Mouse (Mus musculus) E14TG2a.4 (cell line): ENCODE data around the gene Hist4h4.

Source experiments
- H3K27me3 ChIP-seq: 2 replicates; pipeline ENCODE4 v1.6.1; 2014; ENCODE audit warnings: low read length, control low read depth; ENCODE audit not compliant: insufficient read depth
- H3K36me3 ChIP-seq: 2 replicates; pipeline ENCODE4 v1.6.1; 2014; ENCODE audit warnings: low read length, control low read depth; ENCODE audit not compliant: insufficient read depth
- H3K4me1 ChIP-seq: replicated peaks from 2 replicates; pipeline ENCODE4 v1.6.1; 2014; ENCODE audit warnings: low read depth, low read length, control low read depth
- H3K4me3 ChIP-seq: replicated peaks from 2 replicates; pipeline ENCODE4 v1.5.1; 2014; ENCODE audit warnings: mild to moderate bottlenecking, low read length
- H3K9me3 ChIP-seq: 2 replicates; pipeline ENCODE4 v1.6.1; 2014; ENCODE audit warnings: low read length, control low read depth
- CTCF ChIP-seq: conservative IDR thresholded peaks from 2 replicates; pipeline ENCODE4 v1.5.1; 2014; ENCODE audit warnings: low read length
- NANOG ChIP-seq: IDR thresholded peaks from 2 replicates; pipeline ENCODE4 v1.6.1; 2014; ENCODE audit warnings: borderline replicate concordance, low read length, mixed read lengths
- POU5F1 ChIP-seq: IDR thresholded peaks from 2 replicates; pipeline ENCODE4 v1.6.1; 2014; ENCODE audit warnings: low read length, borderline replicate concordance

The Hist4h4 gene

GRCm38 (mm10) chr6:136845706-136846480 is 41.7 kb upstream of the Hist4h4 start:
- H3K27me3 ChIP-seq = no peaks in the 10 kb centered on the region
- no peaks in the 10 kb centered on the region for H3K9me3 ChIP-seq
- H3K36me3 ChIP-seq = no peaks in the 10 kb centered on the region
- TF ChIP-seq CTCF (no peak), NANOG (no peak), POU5F1 (no peak)
- H3K4me3 ChIP-seq = no peak overlapping the region
- peaks cover 6% of the 10 kb centered on the region for H3K4me1 ChIP-seq

GRCm38 (mm10) chr6:136844903-136845302 is 40.7 kb upstream of the Hist4h4 start:
- Histone ChIP-seq H3K36me3 (no peaks in the 10 kb centered on the region), H3K4me1 (peaks cover 6% of the 10 kb centered on the region), H3K9me3 (no peaks in the 10 kb centered on the region), H3K27me3 (no peaks in the 10 kb centered on the region), H3K4me3 (no peak overlapping the region)
- TF ChIP-seq POU5F1 = no peak
- no peak for TF ChIP-seq CTCF
- no peak for TF ChIP-seq NANOG

- Histone ChIP-seq H3K4me1 (peaks cover 2% of the 10 kb centered on the region), H3K4me3 (no peak overlapping the region), H3K36me3 (no peaks in the 10 kb centered on the region), H3K27me3 (0 out of 2 replicates have a peak, but pooled peaks cover 2% of the 10 kb centered on the region), H3K9me3 (no peaks in the 10 kb centered on the region)
- no peak for TF ChIP-seq POU5F1
- TF ChIP-seq CTCF = no peak
- TF ChIP-seq NANOG = no peak
These were observed 33.1 kb upstream of the Hist4h4 start for GRCm38 (mm10) chr6:136837323-136837722.

GRCm38 (mm10) chr6:136835352-136835751 is 31.1 kb upstream of the Hist4h4 start, which contains the start of gene Smco3:
Gene Smco3 (minus strand): TSS chr6:136835452.
- no peaks in the 10 kb centered on the region for H3K9me3 ChIP-seq
- 0 out of 2 replicates have a peak, but pooled peaks cover 2% of the 10 kb centered on the region for H3K27me3 ChIP-seq
- H3K4me1 ChIP-seq = no peaks in the 10 kb centered on the region
- H3K36me3 ChIP-seq = no peaks in the 10 kb centered on the region
- H3K4me3 ChIP-seq = no peak within 1 kb of the TSS
- TF ChIP-seq NANOG = no peak
- TF ChIP-seq POU5F1 = no peak
- TF ChIP-seq CTCF = no peak

- peaks cover 4% of the 10 kb centered on the region for H3K4me1 ChIP-seq
- H3K27me3 ChIP-seq = 0 out of 2 replicates have a peak, but pooled peaks cover 2% of the 10 kb centered on the region
- H3K9me3 ChIP-seq = no peaks in the 10 kb centered on the region
- TF ChIP-seq POU5F1 (no peak), CTCF (no peak), NANOG (no peak)
- no peaks in the 10 kb centered on the region for H3K36me3 ChIP-seq
- H3K4me3 ChIP-seq = no peak overlapping the region
These were observed 27.5 kb upstream of the Hist4h4 start for GRCm38 (mm10) chr6:136831712-136832111.

GRCm38 (mm10) chr6:136828681-136829080 is 24.5 kb upstream of the Hist4h4 start:
- Histone ChIP-seq H3K4me3 (peak overlapping the region; percentile 96), H3K9me3 (no peaks in the 10 kb centered on the region), H3K27me3 (no peaks in the 10 kb centered on the region), H3K4me1 (peaks cover 15% of the 10 kb centered on the region), H3K36me3 (peaks cover 23% of the 10 kb centered on the region)
- no peak for TF ChIP-seq CTCF
- no peak for TF ChIP-seq NANOG
- no peak for TF ChIP-seq POU5F1

GRCm38 (mm10) chr6:136827881-136828561 is 23.8 kb upstream of the Hist4h4 start, which contains the start of gene Wbp11:
Gene Wbp11 (minus strand): TSS chr6:136828233.
- Histone ChIP-seq H3K4me1 (peaks cover 16% of the 10 kb centered on the region), H3K27me3 (no peaks in the 10 kb centered on the region), H3K4me3 (peak within 1 kb of the TSS; percentile 96), H3K9me3 (no peaks in the 10 kb centered on the region), H3K36me3 (peaks cover 26% of the 10 kb centered on the region)
- TF ChIP-seq NANOG (no peak), CTCF (no peak), POU5F1 (no peak)

GRCm38 (mm10) chr6:136827516-136827880 is 23.3 kb upstream of the Hist4h4 start, which contains the start of gene BC049715:
Gene BC049715 (plus strand): TSS chr6:136827626.
- no peaks in the 10 kb centered on the region for H3K9me3 ChIP-seq
- H3K36me3 ChIP-seq = peaks cover 31% of the 10 kb centered on the region
- TF ChIP-seq NANOG (no peak), CTCF (no peak), POU5F1 (no peak)
- peak within 1 kb of the TSS; percentile 96 for H3K4me3 ChIP-seq
- H3K4me1 ChIP-seq = peaks cover 22% of the 10 kb centered on the region
- no peaks in the 10 kb centered on the region for H3K27me3 ChIP-seq
